Mouse (Mus musculus) hindbrain, embryonic 10.5 days (tissue): ENCODE data around the gene Ccl5. TPM values are rescaled to one million over a fixed set of nuclear protein-coding genes. Genes with fewer than 3 reads are reported as not detected.

Experiments
- DNase-seq: peaks from one replicate; pipeline ENCODE4 v3.0.0-alpha.2; 2017; ENCODE audit warnings: low spot score
- H3K27ac ChIP-seq: fragments of 300-500 bp; sonication (generic); 2 replicates; pipeline ENCODE4 v1.5.1; 2016; ENCODE audit warnings: mild to moderate bottlenecking, moderate library complexity
- H3K27me3 ChIP-seq: fragments of 300-500 bp; sonication (generic); 2 replicates; pipeline ENCODE4 v1.6.1; 2016; ENCODE audit warnings: mild to moderate bottlenecking; ENCODE audit not compliant: poor library complexity, insufficient read depth, severe bottlenecking
- H3K36me3 ChIP-seq: fragments of 300-500 bp; sonication (generic); 2 replicates; pipeline ENCODE4 v1.6.1; 2016; ENCODE audit warnings: mild to moderate bottlenecking, moderate library complexity
- H3K4me1 ChIP-seq: fragments of 300-500 bp; sonication (generic); replicated peaks from 2 replicates; pipeline ENCODE4 v1.6.1; 2016; ENCODE audit warnings: mild to moderate bottlenecking
- H3K4me3 ChIP-seq: fragments of 300-500 bp; sonication (generic); 2 replicates; pipeline ENCODE4 v1.5.1; 2016; ENCODE audit warnings: mild to moderate bottlenecking, moderate library complexity
- H3K9me3 ChIP-seq: fragments of 300-500 bp; sonication (generic); 2 replicates; pipeline ENCODE4 v1.6.1; 2016; ENCODE audit warnings: mild to moderate bottlenecking, moderate library complexity
- WGBS: fragments of 180-500 bp; shearing (Covaris S2); methylation state at CpG from one replicate; pipeline ENCODE4 v1.1.7; 2016; 5-methylcytosine and 5-hydroxymethylcytosine counted together
- polyA plus RNA-seq: library from polyadenylated mRNA; unstranded; fragments of >200 nt; fragmentation: Nextera tagmentation; extraction: Ambion mirVana; gene quantifications from 2 replicates; pipeline ENCODE4 v1.2.1, GENCODE M21; 2016

Gene Ccl5
- polyA plus RNA-seq, 1 experiment from 2014 or later = not detected

DNA sequence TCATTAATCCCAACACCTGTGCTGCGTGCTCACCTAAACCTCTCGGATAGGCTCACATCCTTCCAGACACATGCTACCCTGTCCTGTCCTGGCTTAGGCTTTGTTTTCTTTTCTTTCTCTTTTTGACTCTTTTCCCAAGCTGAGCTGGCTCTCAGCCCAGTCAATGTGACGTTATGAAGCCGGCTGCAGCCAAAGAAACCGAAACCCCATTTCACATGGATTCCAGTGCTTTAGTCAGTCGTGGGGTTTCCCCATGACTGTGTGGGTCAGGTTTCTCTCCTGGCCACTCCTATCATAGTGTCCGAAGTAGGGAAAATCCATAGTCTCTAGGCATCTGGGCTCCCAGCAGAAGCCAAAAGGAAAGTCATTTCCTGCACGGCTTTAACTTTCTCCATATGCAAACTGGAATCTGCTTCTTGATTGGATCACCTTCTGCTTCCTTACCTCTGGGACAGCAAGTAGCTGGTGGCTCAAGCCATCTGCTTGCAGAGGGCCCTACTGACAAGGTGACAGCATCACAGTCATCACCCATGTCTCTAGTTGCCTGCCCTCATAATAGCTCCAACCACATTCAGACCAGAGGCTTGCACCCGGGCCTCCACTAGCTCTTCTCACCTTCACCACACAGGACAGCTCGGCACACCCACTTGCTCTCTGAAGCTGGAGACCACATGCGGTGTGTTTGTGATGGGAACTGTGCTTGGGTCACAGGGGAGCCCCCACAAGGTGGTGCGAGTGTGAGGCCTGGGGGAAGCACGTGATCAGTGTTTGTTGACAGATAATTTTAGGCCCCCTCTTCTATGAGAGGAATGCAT, 4.5 kb upstream of the Ccl5 start:
- Histone ChIP-seq H3K4me1 (0 out of 2 replicates have a peak, but pooled peaks cover 3% of the 10 kb centered on the region), H3K9me3 (no peaks in the 10 kb centered on the region), H3K27me3 (no peaks in the 10 kb centered on the region), H3K4me3 (no peak overlapping the region), H3K27ac (no peak overlapping the region), H3K36me3 (no peaks in the 10 kb centered on the region)
- DNase-seq = no peak
- WGBS = 57% methylated on average over 13 of the region's 13 CpGs

DNA sequence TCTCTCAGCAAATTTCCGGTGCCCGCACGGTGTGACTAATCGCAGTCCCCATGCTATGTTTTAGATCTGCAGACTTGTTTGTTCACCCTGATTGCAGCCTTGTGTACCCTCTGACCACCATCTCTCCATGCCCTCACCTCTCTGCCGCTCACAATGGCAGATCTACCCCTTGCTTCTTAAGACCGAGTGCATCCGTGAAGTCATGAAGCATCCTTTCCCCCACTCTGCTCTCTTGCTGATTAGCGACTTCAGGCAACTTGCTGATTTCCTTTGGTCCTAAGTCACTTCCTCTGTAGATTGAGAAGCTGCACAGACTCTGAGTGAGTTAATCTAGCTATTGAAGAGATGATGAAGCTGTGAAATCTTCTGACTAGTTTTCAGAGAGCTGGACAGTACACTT, 3.8 kb upstream of the Ccl5 start:
- 89% methylated on average over 8 of the region's 8 CpGs for WGBS
- H3K36me3 ChIP-seq = no peaks in the 10 kb centered on the region
- 0 out of 2 replicates have a peak, but pooled peaks cover 3% of the 10 kb centered on the region for H3K4me1 ChIP-seq
- H3K27me3 ChIP-seq = no peaks in the 10 kb centered on the region
- DNase-seq = no peak
- H3K9me3 ChIP-seq = no peaks in the 10 kb centered on the region
- H3K4me3 ChIP-seq = no peak overlapping the region
- no peak overlapping the region for H3K27ac ChIP-seq

GRCm38 (mm10) chr11:83533192-83533591, 2.9 kb upstream of the Ccl5 start:
- H3K27me3 ChIP-seq = no peaks in the 10 kb centered on the region
- no peak overlapping the region for H3K27ac ChIP-seq
- DNase-seq = no peak
- no peak overlapping the region for H3K4me3 ChIP-seq
- no peaks in the 10 kb centered on the region for H3K9me3 ChIP-seq
- WGBS = 90% methylated on average over 1 of the region's 1 CpGs
- H3K4me1 ChIP-seq = 0 out of 2 replicates have a peak, but pooled peaks cover 3% of the 10 kb centered on the region
- no peaks in the 10 kb centered on the region for H3K36me3 ChIP-seq

GRCm38 (mm10) chr11:83529024-83529423, 1.3 kb downstream of the Ccl5 start:
- WGBS = 69% methylated on average over 12 of the region's 12 CpGs
- no peaks in the 10 kb centered on the region for H3K36me3 ChIP-seq
- H3K27me3 ChIP-seq = no peaks in the 10 kb centered on the region
- H3K4me1 ChIP-seq = no peaks in the 10 kb centered on the region
- no peak overlapping the region for H3K4me3 ChIP-seq
- no peak for DNase-seq
- H3K9me3 ChIP-seq = no peaks in the 10 kb centered on the region
- no peak overlapping the region for H3K27ac ChIP-seq

- no peak within 1 kb of the TSS for H3K4me3 ChIP-seq
- no peaks in the 10 kb centered on the region for H3K4me1 ChIP-seq
- 89% methylated on average over 3 of the region's 3 CpGs for WGBS
- DNase-seq = no peak
- no peaks in the 10 kb centered on the region for H3K27me3 ChIP-seq
- 0 out of 2 replicates have a peak, but pooled peaks cover 3% of the 10 kb centered on the region for H3K36me3 ChIP-seq
- no peak within 1 kb of the TSS for H3K27ac ChIP-seq
- no peaks in the 10 kb centered on the region for H3K9me3 ChIP-seq
Measured at GRCm38 (mm10) chr11:83522075-83522474, 8.2 kb downstream of the Ccl5 start, which contains the start of gene Heatr9. Heatr9 (minus strand) TSS chr11:83522175.

DNA sequence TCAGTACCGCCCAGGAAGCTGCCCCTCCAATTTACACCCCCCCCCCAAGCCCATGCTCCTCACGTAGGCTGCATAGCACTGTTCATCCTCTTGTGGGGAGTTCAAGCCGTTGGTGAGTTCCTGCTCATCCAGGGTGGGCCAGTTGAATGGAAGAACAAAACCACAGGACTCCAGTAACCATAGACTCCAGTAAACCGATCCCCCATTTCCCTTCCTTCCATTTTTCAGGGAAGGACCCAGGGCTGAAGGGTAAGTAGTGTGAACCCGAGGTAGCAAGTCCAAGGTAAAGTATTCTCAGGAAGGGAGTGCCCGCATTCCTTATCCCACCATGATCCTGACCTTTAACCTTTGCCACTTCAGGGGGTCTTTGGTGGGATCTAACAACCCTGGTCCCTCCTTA, 11.9 kb downstream of the Ccl5 start:
- H3K27ac ChIP-seq = no peak overlapping the region
- no peak for DNase-seq
- no peaks in the 10 kb centered on the region for H3K27me3 ChIP-seq
- WGBS = 62% methylated on average over 6 of the region's 6 CpGs
- no peaks in the 10 kb centered on the region for H3K9me3 ChIP-seq
- no peak overlapping the region for H3K4me3 ChIP-seq
- no peaks in the 10 kb centered on the region for H3K4me1 ChIP-seq
- H3K36me3 ChIP-seq = 0 out of 2 replicates have a peak, but pooled peaks cover 3% of the 10 kb centered on the region

- H3K36me3 ChIP-seq = 0 out of 2 replicates have a peak, but pooled peaks cover 3% of the 10 kb centered on the region
Measured at GRCm38 (mm10) chr11:83517153-83517552, 13.2 kb downstream of the Ccl5 start.

GRCm38 (mm10) chr11:83509521-83509920, 20.8 kb downstream of the Ccl5 start:
- H3K36me3 ChIP-seq = peaks cover 44% of the 10 kb centered on the region

More at GRCm38 (mm10) chr11:83517153-83517552, 13.2 kb downstream of the Ccl5 start:
- H3K4me1 ChIP-seq = no peaks in the 10 kb centered on the region
- H3K27ac ChIP-seq = no peak overlapping the region
- H3K9me3 ChIP-seq = no peaks in the 10 kb centered on the region
- no peak overlapping the region for H3K4me3 ChIP-seq
- DNase-seq = no peak
- no peaks in the 10 kb centered on the region for H3K27me3 ChIP-seq

GRCm38 (mm10) chr11:83504308-83504707, 26.0 kb downstream of the Ccl5 start:
- H3K27me3 ChIP-seq = no peaks in the 10 kb centered on the region
- no peak overlapping the region for H3K27ac ChIP-seq
- no peaks in the 10 kb centered on the region for H3K9me3 ChIP-seq
- 94% methylated on average over 5 of the region's 5 CpGs for WGBS
- DNase-seq = no peak
- H3K4me3 ChIP-seq = no peak overlapping the region
- H3K4me1 ChIP-seq = no peaks in the 10 kb centered on the region
- H3K36me3 ChIP-seq = peaks cover 93% of the 10 kb centered on the region

More at GRCm38 (mm10) chr11:83509521-83509920, 20.8 kb downstream of the Ccl5 start:
- H3K4me3 ChIP-seq = no peak overlapping the region
- no peaks in the 10 kb centered on the region for H3K4me1 ChIP-seq
- no peaks in the 10 kb centered on the region for H3K9me3 ChIP-seq
- H3K27ac ChIP-seq = no peak overlapping the region
- H3K27me3 ChIP-seq = no peaks in the 10 kb centered on the region
- DNase-seq = no peak

DNA sequence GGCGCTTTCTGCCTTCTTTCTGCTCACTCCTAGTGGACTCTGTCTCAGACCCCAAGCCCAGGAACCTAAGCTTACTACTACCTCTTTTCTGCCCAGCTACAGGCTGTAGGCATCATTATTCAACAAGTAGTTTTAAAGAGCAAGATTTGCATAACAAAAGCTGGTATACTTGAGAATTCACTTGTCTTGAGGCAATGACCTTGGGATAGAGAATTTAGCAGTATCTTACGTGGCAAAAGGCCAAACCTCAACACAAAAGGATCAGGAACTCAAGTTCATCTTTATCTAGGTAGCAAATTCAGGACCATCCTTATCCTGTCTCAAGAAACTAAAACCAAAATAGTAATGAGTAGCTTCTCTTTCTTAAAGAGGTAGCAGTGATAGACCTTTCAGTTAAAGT, 34.7 kb downstream of the Ccl5 start:
- no peaks in the 10 kb centered on the region for H3K27me3 ChIP-seq
- H3K9me3 ChIP-seq = no peaks in the 10 kb centered on the region
- no peak for DNase-seq
- peaks cover 3% of the 10 kb centered on the region; the same call in 1 of the 2 replicates for H3K4me1 ChIP-seq
- H3K27ac ChIP-seq = no peak overlapping the region
- H3K4me3 ChIP-seq = no peak overlapping the region
- WGBS = 82% methylated on average over 2 of the region's 2 CpGs
- H3K36me3 ChIP-seq = peaks cover 88% of the 10 kb centered on the region

- peaks cover 95% of the 10 kb centered on the region for H3K36me3 ChIP-seq
- H3K4me3 ChIP-seq = no peak overlapping the region
- H3K27ac ChIP-seq = no peak overlapping the region
- 91% methylated on average over 4 of the region's 4 CpGs for WGBS
- H3K27me3 ChIP-seq = no peaks in the 10 kb centered on the region
- no peaks in the 10 kb centered on the region for H3K9me3 ChIP-seq
- no peak for DNase-seq
- H3K4me1 ChIP-seq = peaks cover 3% of the 10 kb centered on the region; the same call in 1 of the 2 replicates
Measured at GRCm38 (mm10) chr11:83491488-83491887, 38.8 kb downstream of the Ccl5 start.
